Mouse (Mus musculus) bone marrow, adult 2 months (tissue): ENCODE measurements at regions not wholly inside any gene's neighbourhood (a gene's known extent, or its start where the extent isn't known, plus 50 kb on each side); places are given as distances from the start of the nearest gene placed in this dataset.

Experiments used
- CTCF ChIP-seq: fragments of 200-500 bp; IDR thresholded peaks from 2 replicates; pipeline ENCODE4 v1.5.1; 2011; ENCODE audit warnings: low read length, control low read depth; ENCODE audit not compliant: control insufficient read depth, insufficient read depth
- POLR2A ChIP-seq: fragments of 200-500 bp; IDR thresholded peaks from 2 replicates; pipeline ENCODE4 v1.6.1; 2011; ENCODE audit warnings: low read depth, mild to moderate bottlenecking, control low read depth, low read length, borderline replicate concordance; ENCODE audit not compliant: control insufficient read depth

GRCm38 (mm10) chr4:55284722-55285225 lies 65.1 kb upstream of the Rad23b start:
- TF ChIP-seq CTCF: no peak
- TF ChIP-seq POLR2A: no peak
